Mouse (Mus musculus): ENCODE data around the gene Cxcr5.

GRCm38 (mm10) chr9:44528340-44528739 is 33.3 kb downstream of the Cxcr5 start:
- no peak for TF ChIP-seq GATA1 (IDR thresholded peaks at IDR 0.05; ENCODE audit: borderline replicate concordance, low read length)
- TF ChIP-seq FLI1 (IDR thresholded peaks at IDR 0.05; ENCODE audit: low read length) = no peak

All from megakaryocyte, embryonic 14.5 days (primary cell).